Mouse (Mus musculus): Measurements from ENCODE around the gene Il6st. TPM values are rescaled to one million over a fixed set of nuclear protein-coding genes. Genes with fewer than 3 reads are reported as not detected.

Gene Il6st
- total and polyA plus RNA-seq, 2 experiments from 2014 or later, result 14.9 to 32.1 TPM

GRCm38 (mm10) chr13:112540616-112541015 lies 76.7 kb downstream of the Il6st start:
- DNase-seq (no peak), ATAC-seq (no peak)
- Histone ChIP-seq H3K9me3 (ENCODE audit: low read length) (no peaks in the 10 kb centered on the region), H3K9ac (no peak overlapping the region), H3K36me3 (ENCODE audit: insufficient read depth) (no peaks in the 10 kb centered on the region), H3K4me2 (ENCODE audit: low read depth) (no peak overlapping the region), H3K27me3 (ENCODE audit: insufficient read depth, low read length) (no peaks in the 10 kb centered on the region), H3K4me1 (ENCODE audit: insufficient read depth) (no peaks in the 10 kb centered on the region), H3K4me3 (ENCODE audit: low read depth, low read length) (no peak overlapping the region), H3K27ac (ENCODE audit: low read depth, low read length) (no peak overlapping the region)
- TF ChIP-seq CTCF (IDR thresholded peaks at IDR 0.05; ENCODE audit: low read depth), result no peak
- WGBS, result 73% methylated on average over 3 of the region's 3 CpGs

- ATAC-seq, result no peak
- no peak for DNase-seq
- no peaks in the 10 kb centered on the region for H3K36me3 ChIP-seq (ENCODE audit: insufficient read depth)
- no peak overlapping the region for H3K27ac ChIP-seq (ENCODE audit: low read depth, low read length)
- WGBS, result 85% methylated on average over 10 of the region's 10 CpGs
- no peaks in the 10 kb centered on the region for H3K27me3 ChIP-seq (ENCODE audit: insufficient read depth, low read length)
- H3K4me1 ChIP-seq (ENCODE audit: insufficient read depth), result no peaks in the 10 kb centered on the region
- H3K4me2 ChIP-seq (ENCODE audit: low read depth), result no peak overlapping the region
- H3K9ac ChIP-seq, result no peak overlapping the region
- no peak overlapping the region for H3K4me3 ChIP-seq (ENCODE audit: low read depth, low read length)
- no peaks in the 10 kb centered on the region for H3K9me3 ChIP-seq (ENCODE audit: low read length)
- TF ChIP-seq CTCF (IDR thresholded peaks at IDR 0.05; ENCODE audit: low read depth), result no peak
Measured at GRCm38 (mm10) chr13:112541223-112541975, 77.5 kb downstream of the Il6st start.

- no peak overlapping the region for H3K27ac ChIP-seq (ENCODE audit: low read depth, low read length)
- no peak for DNase-seq
Measured at GRCm38 (mm10) chr13:112551641-112552548, 88.0 kb downstream of the Il6st start.

GRCm38 (mm10) chr13:112553304-112553703 lies 89.4 kb downstream of the Il6st start:
- no peaks in the 10 kb centered on the region for H3K36me3 ChIP-seq (ENCODE audit: insufficient read depth)
- H3K27me3 ChIP-seq (ENCODE audit: insufficient read depth, low read length), result no peaks in the 10 kb centered on the region
- H3K4me3 ChIP-seq (ENCODE audit: low read depth, low read length), result no peak overlapping the region
- no peaks in the 10 kb centered on the region for H3K4me1 ChIP-seq (ENCODE audit: insufficient read depth)
- TF ChIP-seq CTCF (IDR thresholded peaks at IDR 0.05; ENCODE audit: low read depth), result no peak
- H3K9me3 ChIP-seq (ENCODE audit: low read length), result no peaks in the 10 kb centered on the region
- no peak overlapping the region for H3K9ac ChIP-seq
- no peak for ATAC-seq
- H3K27ac ChIP-seq (ENCODE audit: low read depth, low read length), result no peak overlapping the region
- 94% methylated on average over 5 of the region's 5 CpGs for WGBS
- no peak overlapping the region for H3K4me2 ChIP-seq (ENCODE audit: low read depth)
- DNase-seq, result no peak

More at GRCm38 (mm10) chr13:112551641-112552548, 88.0 kb downstream of the Il6st start:
- 87% methylated on average over 7 of the region's 7 CpGs for WGBS
- no peaks in the 10 kb centered on the region for H3K36me3 ChIP-seq (ENCODE audit: insufficient read depth)
- no peaks in the 10 kb centered on the region for H3K27me3 ChIP-seq (ENCODE audit: insufficient read depth, low read length)
- H3K9me3 ChIP-seq (ENCODE audit: low read length), result no peaks in the 10 kb centered on the region
- ATAC-seq, result no peak
- no peaks in the 10 kb centered on the region for H3K4me1 ChIP-seq (ENCODE audit: insufficient read depth)
- no peak overlapping the region for H3K4me2 ChIP-seq (ENCODE audit: low read depth)
- H3K4me3 ChIP-seq (ENCODE audit: low read depth, low read length), result no peak overlapping the region
- H3K9ac ChIP-seq, result no peak overlapping the region
- no peak for TF ChIP-seq CTCF (IDR thresholded peaks at IDR 0.05; ENCODE audit: low read depth)

GRCm38 (mm10) chr13:112556501-112556900 lies 92.6 kb downstream of the Il6st start:
- no peak overlapping the region for H3K9ac ChIP-seq
- no peaks in the 10 kb centered on the region for H3K9me3 ChIP-seq (ENCODE audit: low read length)
- DNase-seq, result no peak
- 76% methylated on average over 2 of the region's 2 CpGs for WGBS
- no peaks in the 10 kb centered on the region for H3K4me1 ChIP-seq (ENCODE audit: insufficient read depth)
- no peak for ATAC-seq
- H3K36me3 ChIP-seq (ENCODE audit: insufficient read depth), result no peaks in the 10 kb centered on the region
- H3K4me3 ChIP-seq (ENCODE audit: low read depth, low read length), result no peak overlapping the region
- H3K27me3 ChIP-seq (ENCODE audit: insufficient read depth, low read length), result no peaks in the 10 kb centered on the region
- TF ChIP-seq CTCF (IDR thresholded peaks at IDR 0.05; ENCODE audit: low read depth), result no peak
- H3K4me2 ChIP-seq (ENCODE audit: low read depth), result no peak overlapping the region
- no peak overlapping the region for H3K27ac ChIP-seq (ENCODE audit: low read depth, low read length)

Other genes starting within 250 kb of the Il6st start
- 10.5 and 15.6 TPM in 2 replicates for gene Ankrd55, start 175.6 kb upstream of the Il6st start, total RNA-seq (2014; rRNA removed)
- 3.4 and 5.7 TPM in 2 replicates for gene Ankrd55, start 175.6 kb upstream of the Il6st start, polyA plus RNA-seq (2015; fragmentation: Nextera tagmentation; extraction: Ambion mirVana)
- gene Il31ra, start 130.3 kb downstream of the Il6st start, total RNA-seq (2014; rRNA removed), result 0.08 and 0.33 TPM in 2 replicates
- gene Il31ra, start 130.3 kb downstream of the Il6st start, polyA plus RNA-seq (2015; fragmentation: Nextera tagmentation; extraction: Ambion mirVana), result 0.15 TPM in 2 replicates
- 0.95 and 1.2 TPM in 2 replicates for gene Ddx4, start 188.4 kb downstream of the Il6st start, total RNA-seq (2014; rRNA removed)
- 0.23 and 0.75 TPM in 2 replicates for gene Ddx4, start 188.4 kb downstream of the Il6st start, polyA plus RNA-seq (2015; fragmentation: Nextera tagmentation; extraction: Ambion mirVana)
- 10.0 and 14.6 TPM in 2 replicates for gene Slc38a9, start 196.7 kb downstream of the Il6st start, total RNA-seq (2014; rRNA removed)
- gene Slc38a9, start 196.7 kb downstream of the Il6st start, polyA plus RNA-seq (2015; fragmentation: Nextera tagmentation; extraction: Ambion mirVana), result 4.9 and 8.7 TPM in 2 replicates